Mouse (Mus musculus) small intestine, adult 2 months (tissue): ENCODE measurements around the gene Taar7e. TPM values are rescaled to one million over a fixed set of nuclear protein-coding genes. Genes with fewer than 3 reads are reported as not detected.

Source experiments
- H3K27ac ChIP-seq: fragments of 200-500 bp; 2 replicates; pipeline ENCODE4 v1.5.1; 2012; ENCODE audit warnings: low read depth, low read length, control low read depth, inconsistent platforms; ENCODE audit not compliant: insufficient read depth
- H3K27me3 ChIP-seq: fragments of 200-500 bp; 2 replicates; pipeline ENCODE4 v1.6.1; 2012; ENCODE audit warnings: mild to moderate bottlenecking, moderate library complexity, low read length, inconsistent platforms; ENCODE audit not compliant: control insufficient read depth, insufficient read depth
- H3K36me3 ChIP-seq: fragments of 200-500 bp; 2 replicates; pipeline ENCODE4 v1.6.1; 2012; ENCODE audit warnings: mild to moderate bottlenecking, low read length, control low read depth, inconsistent platforms; ENCODE audit not compliant: control insufficient read depth, insufficient read depth
- H3K4me1 ChIP-seq: fragments of 200-500 bp; 2 replicates; pipeline ENCODE4 v1.6.1; 2012; ENCODE audit warnings: low read length, inconsistent platforms, mixed read lengths; ENCODE audit not compliant: control insufficient read depth, insufficient read depth, insufficient read length
- H3K4me3 ChIP-seq: fragments of 200-500 bp; 2 replicates; pipeline ENCODE4 v1.5.1; 2012; ENCODE audit warnings: low read depth, mild to moderate bottlenecking, control low read depth, inconsistent platforms, low read length, moderate library complexity
- CTCF ChIP-seq: fragments of 200-500 bp; IDR thresholded peaks from 2 replicates; pipeline ENCODE4 v1.5.1; 2012; ENCODE audit warnings: low read depth, mild to moderate bottlenecking, control low read depth, inconsistent platforms, low read length, moderate library complexity, mixed read lengths; ENCODE audit not compliant: insufficient replicate concordance, insufficient read length; ENCODE audit errors: extremely low read depth
- POLR2A ChIP-seq: fragments of 200-500 bp; IDR thresholded peaks from 2 replicates; pipeline ENCODE4 v1.6.1; 2012; ENCODE audit warnings: low read depth, mild to moderate bottlenecking, control low read depth, inconsistent platforms, low read length, moderate library complexity
- WGBS: fragments of 180-500 bp; shearing (Covaris S2); methylation state at CpG from one replicate; pipeline ENCODE4 v1.1.7; 2018; 5-methylcytosine and 5-hydroxymethylcytosine counted together
- polyA plus RNA-seq: library from polyadenylated mRNA; depleted of rRNA; stranded (reverse); fragments of >200 nt; gene quantifications from 2 replicates; pipeline ENCODE4 v1.2.3, GENCODE M21; 2012; rRNA removed

Taar7e gene
- polyA plus RNA-seq, result not detected in 2 replicates

GRCm38 (mm10) chr10:24037314-24037713 is at the start of gene Taar7e:
Taar7e (plus strand) TSS chr10:24037614.
- Histone ChIP-seq H3K27me3 (no peaks in the 10 kb centered on the region), H3K27ac (no peak within 1 kb of the TSS), H3K4me3 (no peak within 1 kb of the TSS), H3K36me3 (no peaks in the 10 kb centered on the region), H3K4me1 (no peaks in the 10 kb centered on the region)
- TF ChIP-seq POLR2A, result no peak
- no peak for TF ChIP-seq CTCF
- WGBS, result 85% methylated on average over 2 of the region's 2 CpGs

- no peak within 1 kb of the TSS for H3K27ac ChIP-seq
- no peak for TF ChIP-seq CTCF
- TF ChIP-seq POLR2A, result no peak
- no peaks in the 10 kb centered on the region for H3K27me3 ChIP-seq
- H3K4me1 ChIP-seq, result no peaks in the 10 kb centered on the region
- WGBS, result 88% methylated on average over 3 of the region's 3 CpGs
- no peaks in the 10 kb centered on the region for H3K36me3 ChIP-seq
- H3K4me3 ChIP-seq, result no peak within 1 kb of the TSS
These were observed 44.0 kb upstream of the Taar7e start, which contains the start of gene Taar7a for GRCm38 (mm10) chr10:23993381-23993780. Taar7a (minus strand) TSS chr10:23993481.

DNA sequence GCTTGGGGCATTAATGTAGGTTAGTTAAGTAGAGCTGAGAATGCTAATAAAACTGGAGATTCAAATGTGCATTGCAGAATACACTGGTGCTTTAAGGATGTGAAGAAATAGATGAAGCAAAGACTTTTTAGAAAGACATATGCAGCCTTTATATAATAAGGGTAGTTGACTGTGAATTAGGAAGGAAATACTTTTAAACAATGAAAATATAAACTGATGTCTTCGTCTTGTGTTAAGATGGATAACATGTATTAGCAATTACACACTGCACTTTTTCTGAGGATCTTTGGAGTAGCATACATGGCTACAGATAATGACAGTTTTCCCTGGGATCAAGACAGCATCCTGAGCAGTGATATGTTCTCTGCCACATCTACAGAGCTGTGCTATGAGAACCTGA is 37.8 kb upstream of the Taar7e start, which contains the start of gene Taar7b:
TSS of gene Taar7b (plus strand) at position 301 of the 400 bp plus-strand sequence.
- no peak for TF ChIP-seq CTCF
- TF ChIP-seq POLR2A, result no peak
- 71% methylated on average over 1 of the region's 1 CpGs for WGBS
- no peak within 1 kb of the TSS for H3K27ac ChIP-seq
- H3K4me3 ChIP-seq, result no peak within 1 kb of the TSS
- no peaks in the 10 kb centered on the region for H3K4me1 ChIP-seq
- no peaks in the 10 kb centered on the region for H3K36me3 ChIP-seq
- H3K27me3 ChIP-seq, result no peaks in the 10 kb centered on the region

GRCm38 (mm10) chr10:24006442-24006841 is 31.0 kb upstream of the Taar7e start:
- H3K27ac ChIP-seq, result no peak overlapping the region
- no peaks in the 10 kb centered on the region for H3K36me3 ChIP-seq
- H3K4me1 ChIP-seq, result no peaks in the 10 kb centered on the region
- TF ChIP-seq POLR2A, result no peak
- TF ChIP-seq CTCF, result no peak
- H3K4me3 ChIP-seq, result no peak overlapping the region
- WGBS, result 63% methylated on average over 1 of the region's 1 CpGs
- no peaks in the 10 kb centered on the region for H3K27me3 ChIP-seq

- 43% methylated on average over 2 of the region's 2 CpGs for WGBS
- Histone ChIP-seq H3K27ac (no peak overlapping the region), H3K4me1 (no peaks in the 10 kb centered on the region), H3K27me3 (no peaks in the 10 kb centered on the region), H3K36me3 (no peaks in the 10 kb centered on the region), H3K4me3 (no peak overlapping the region)
- TF ChIP-seq CTCF (no peak), POLR2A (no peak)
These were observed 30.4 kb upstream of the Taar7e start for GRCm38 (mm10) chr10:24007034-24007433.

GRCm38 (mm10) chr10:24008143-24008542 is 29.3 kb upstream of the Taar7e start:
- TF ChIP-seq CTCF (no peak), POLR2A (no peak)
- WGBS, result 86% methylated on average over 1 of the region's 1 CpGs
- no peaks in the 10 kb centered on the region for H3K36me3 ChIP-seq

GRCm38 (mm10) chr10:24026922-24027321 is 10.5 kb upstream of the Taar7e start, which contains the start of gene Taar7d:
Taar7d (plus strand) TSS chr10:24027222.
- Histone ChIP-seq H3K27me3 (no peaks in the 10 kb centered on the region), H3K36me3 (no peaks in the 10 kb centered on the region), H3K4me1 (no peaks in the 10 kb centered on the region), H3K27ac (no peak within 1 kb of the TSS), H3K4me3 (no peak within 1 kb of the TSS)
- no peak for TF ChIP-seq POLR2A
- no peak for TF ChIP-seq CTCF

More at GRCm38 (mm10) chr10:24008143-24008542, 29.3 kb upstream of the Taar7e start:
- no peaks in the 10 kb centered on the region for H3K4me1 ChIP-seq
- H3K27me3 ChIP-seq, result no peaks in the 10 kb centered on the region
- H3K4me3 ChIP-seq, result no peak overlapping the region
- no peak overlapping the region for H3K27ac ChIP-seq

GRCm38 (mm10) chr10:24031347-24031746 is 6.1 kb upstream of the Taar7e start:
- Histone ChIP-seq H3K27me3 (no peaks in the 10 kb centered on the region), H3K36me3 (no peaks in the 10 kb centered on the region), H3K27ac (no peak overlapping the region), H3K4me3 (no peak overlapping the region), H3K4me1 (no peaks in the 10 kb centered on the region)
- TF ChIP-seq CTCF (no peak), POLR2A (no peak)
